Mouse (Mus musculus): ENCODE measurements at regions not wholly inside any gene's neighbourhood (a gene's known extent, or its start where the extent isn't known, plus 50 kb on each side); places are given as distances from the start of the nearest gene placed in this dataset.
A peak's percentile ranks its signal among the peaks of the same experiment; 100 is the strongest.

DNA sequence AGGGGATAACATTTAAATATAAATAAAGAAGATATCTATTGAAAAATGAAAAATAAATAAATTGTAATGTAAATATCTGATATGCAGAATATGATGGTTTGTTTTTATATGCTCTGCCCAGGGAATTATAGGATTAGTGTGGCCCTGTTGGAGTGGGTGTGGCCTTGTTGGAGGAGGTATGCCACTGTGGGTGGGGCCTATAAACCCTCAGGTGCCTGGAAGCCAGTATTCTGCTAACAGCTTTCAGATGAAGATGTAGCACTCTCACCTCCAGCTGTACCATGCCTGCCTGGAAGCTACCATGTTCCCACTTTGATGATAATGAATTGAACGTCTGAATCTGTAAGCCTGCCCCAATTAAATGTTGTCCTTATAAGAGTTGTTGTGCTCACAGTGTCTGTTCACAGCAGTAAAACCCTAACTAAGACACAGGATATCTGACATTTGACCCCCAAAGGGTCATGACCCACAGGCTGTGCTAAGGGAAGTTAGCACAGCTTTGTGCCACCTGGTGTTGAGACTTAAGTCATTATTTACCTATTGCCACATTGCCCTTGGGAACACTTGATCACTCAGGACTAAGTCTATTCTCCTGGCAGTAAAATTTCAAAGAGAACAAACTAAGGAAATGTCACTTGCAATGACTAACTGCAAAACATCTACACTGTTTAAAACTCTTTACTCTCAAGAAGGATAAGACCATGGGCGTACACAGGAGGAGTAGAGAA lies 270.4 kb downstream of the Plk2 start:
- DNase-seq (ENCODE audit: extremely low read depth, low read depth, low spot score) = no peak

GRCm38 (mm10) chr13:110667276-110667956 lies 272.6 kb downstream of the Plk2 start:
- DNase-seq (ENCODE audit: extremely low read depth, low read depth, low spot score) = no peak

GRCm38 (mm10) chr13:110673536-110673935 lies 278.7 kb downstream of the Plk2 start:
- DNase-seq (ENCODE audit: extremely low read depth, low read depth, low spot score) = no peak

GRCm38 (mm10) chr13:110683259-110684041 lies 288.6 kb downstream of the Plk2 start:
- no peak for DNase-seq (ENCODE audit: extremely low read depth, low read depth, low spot score)

GRCm38 (mm10) chr13:110688796-110689195 lies 293.9 kb downstream of the Plk2 start:
- DNase-seq (ENCODE audit: extremely low read depth, low read depth, low spot score) = no peak

DNA sequence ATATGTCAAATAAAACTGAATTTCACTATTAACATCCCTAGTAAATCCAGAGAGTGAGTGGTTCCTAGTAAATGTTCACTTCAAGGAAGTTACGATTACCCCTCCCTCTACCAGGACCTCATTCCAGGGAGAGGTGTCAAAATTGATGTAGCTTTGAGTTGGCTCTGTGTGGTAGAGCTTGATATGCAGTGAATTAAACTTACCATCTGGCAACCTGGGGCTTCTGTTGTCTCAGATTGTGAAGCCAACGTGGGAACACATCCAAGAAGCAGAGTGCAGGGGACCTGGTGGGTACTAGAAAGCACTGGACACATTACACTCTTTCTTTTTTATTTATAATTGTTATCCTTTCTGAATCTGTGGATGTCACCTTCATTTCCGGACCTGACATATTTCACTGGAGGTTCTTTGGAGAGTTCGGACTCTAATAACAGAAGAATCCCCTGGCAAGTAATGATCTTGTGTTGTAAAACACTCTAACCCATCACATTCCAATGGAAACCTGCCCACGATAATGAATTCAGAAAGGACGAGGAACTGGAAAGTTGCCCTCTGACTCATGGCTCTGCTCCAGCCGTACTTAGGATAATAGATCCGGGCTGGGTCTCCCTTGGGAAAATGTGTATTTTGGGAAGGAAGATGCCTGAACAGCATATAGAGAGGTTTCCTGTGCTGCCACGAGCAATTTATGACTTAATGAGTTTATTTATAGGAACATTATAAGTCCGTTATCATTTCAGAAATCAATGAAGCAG lies 295.8 kb downstream of the Plk2 start:
- DNase-seq (ENCODE audit: extremely low read depth, low read depth, low spot score) = no peak

- no peak for DNase-seq (ENCODE audit: extremely low read depth, low read depth, low spot score)
Measured at GRCm38 (mm10) chr13:110692696-110693095, 297.9 kb downstream of the Plk2 start.

DNA sequence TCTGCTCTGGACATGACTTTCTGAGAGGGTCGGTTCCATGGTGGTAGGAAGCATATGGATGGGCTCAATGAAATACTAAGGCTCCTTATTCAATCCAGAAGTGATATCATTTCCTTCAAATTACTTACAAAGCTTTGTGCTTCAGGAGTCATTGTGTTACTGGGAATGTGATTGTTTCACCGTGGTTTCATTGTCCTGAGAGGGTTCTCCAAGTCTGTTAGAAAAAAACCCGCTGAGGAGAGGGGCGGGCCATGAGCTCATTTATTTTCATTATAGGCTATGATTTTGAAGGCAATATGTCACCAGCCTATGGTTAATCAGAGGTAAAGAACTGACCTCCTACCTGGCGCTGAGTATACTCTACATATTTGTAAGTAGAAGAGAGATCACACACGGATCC lies 300.0 kb downstream of the Plk2 start:
- DNase-seq (ENCODE audit: extremely low read depth, low read depth, low spot score) = no peak

DNA sequence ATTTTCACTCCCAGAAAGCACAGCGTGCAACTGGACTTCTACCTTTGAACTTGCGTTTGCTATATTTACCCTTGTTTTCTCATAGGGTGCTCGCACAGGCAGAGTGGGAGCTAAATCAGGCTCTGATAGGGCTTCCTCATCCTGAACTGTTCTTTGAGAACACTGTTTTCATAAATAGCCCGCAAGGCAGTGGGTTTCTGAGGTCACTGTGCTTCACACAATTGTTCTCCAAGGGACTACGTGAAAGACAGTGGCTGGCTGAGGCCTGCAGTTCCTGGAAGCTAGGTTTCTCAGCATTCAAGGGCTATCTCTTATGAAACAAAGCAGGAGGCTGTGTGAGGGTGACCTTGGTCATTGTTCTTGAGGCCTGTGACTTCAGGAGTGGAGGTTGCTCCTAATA lies 301.7 kb downstream of the Plk2 start:
- no peak for DNase-seq (ENCODE audit: extremely low read depth, low read depth, low spot score)

GRCm38 (mm10) chr13:110704261-110704660 lies 309.4 kb downstream of the Plk2 start:
- DNase-seq (ENCODE audit: extremely low read depth, low read depth, low spot score) = no peak

GRCm38 (mm10) chr13:110710847-110711246 lies 316.0 kb downstream of the Plk2 start:
- DNase-seq (ENCODE audit: extremely low read depth, low read depth, low spot score) = no peak

DNA sequence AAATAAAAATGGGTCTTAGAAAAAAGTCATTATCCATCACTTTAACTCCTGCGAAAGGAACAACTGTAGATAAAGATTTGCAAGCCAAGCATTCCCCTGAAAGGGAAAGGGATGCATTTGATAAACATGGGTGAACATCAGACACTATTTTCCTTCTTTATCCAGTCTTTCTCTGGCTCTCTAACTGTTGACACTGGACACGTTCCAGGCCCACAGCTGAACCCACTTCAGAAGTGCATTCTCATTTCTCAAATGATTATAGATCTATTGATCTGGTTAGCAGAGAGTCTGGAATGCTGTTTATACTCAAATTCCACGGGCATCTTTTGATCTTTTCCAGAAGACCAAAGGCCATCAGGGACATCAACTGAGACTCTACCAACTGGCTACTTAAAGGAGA lies 317.7 kb downstream of the Plk2 start:
- DNase-seq (ENCODE audit: extremely low read depth, low read depth, low spot score) = no peak

DNA sequence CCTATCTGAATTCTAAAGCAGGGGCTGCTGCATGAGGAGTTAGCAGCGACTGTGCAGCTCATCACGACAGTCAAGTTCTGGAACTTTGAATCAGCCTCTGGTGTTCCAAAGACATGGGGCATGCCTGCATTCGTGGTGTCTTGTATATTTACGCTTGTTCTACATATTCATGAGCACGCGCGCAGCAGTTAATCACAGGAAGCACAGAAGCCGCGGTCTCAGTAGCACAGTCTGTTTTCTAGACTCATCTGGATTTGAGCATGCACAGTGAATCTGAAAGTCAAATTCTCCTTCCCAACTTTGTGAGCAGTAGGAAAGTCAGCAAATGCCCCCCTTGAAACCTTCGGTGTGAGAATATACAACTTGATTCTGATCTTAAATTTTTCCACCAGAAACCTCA lies 327.3 kb downstream of the Plk2 start:
- no peak for DNase-seq (ENCODE audit: extremely low read depth, low read depth, low spot score)

GRCm38 (mm10) chr13:110722752-110723151 lies 327.9 kb downstream of the Plk2 start:
- DNase-seq (ENCODE audit: extremely low read depth, low read depth, low spot score) = no peak

DNA sequence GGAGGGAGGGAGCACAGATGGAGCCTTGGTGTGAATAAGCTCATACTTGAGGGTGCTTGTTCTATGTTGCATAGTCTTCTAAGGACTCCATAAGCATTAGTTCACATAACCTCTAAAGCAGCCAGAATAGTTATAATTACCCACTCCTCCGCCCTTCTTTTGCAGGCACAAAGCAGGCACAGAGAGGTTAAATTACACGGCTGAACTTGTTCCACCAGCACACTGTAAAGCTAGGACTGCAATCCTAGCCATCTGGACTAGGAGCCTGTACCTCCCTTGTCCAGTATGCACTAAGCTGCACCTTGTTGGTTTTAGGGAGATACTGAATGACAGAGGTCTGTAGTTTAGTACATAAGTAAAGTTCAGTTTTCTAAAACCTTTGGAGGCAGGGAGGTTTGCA lies 330.0 kb downstream of the Plk2 start:
- no peak for DNase-seq (ENCODE audit: extremely low read depth, low read depth, low spot score)

DNA sequence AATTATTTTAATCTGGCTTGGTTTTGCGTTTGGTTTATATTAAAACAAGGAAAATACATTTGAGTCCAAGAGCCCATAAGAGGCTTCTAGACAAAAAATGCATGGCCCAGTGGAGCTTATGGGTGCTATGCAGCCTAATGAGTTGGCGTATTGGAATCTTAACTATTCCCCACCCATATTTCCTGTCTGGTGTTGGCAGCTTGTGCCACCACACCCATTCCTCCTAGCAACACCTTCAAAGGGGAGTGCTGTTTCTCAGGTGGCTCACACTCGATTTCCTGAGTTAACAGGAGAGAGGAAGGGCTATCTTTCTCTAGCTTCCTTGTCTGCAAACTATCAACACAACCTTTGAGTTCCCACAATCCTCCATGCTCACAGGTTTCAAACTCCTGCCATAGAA lies 331.0 kb downstream of the Plk2 start:
- DNase-seq (ENCODE audit: extremely low read depth, low read depth, low spot score) = no peak

- DNase-seq (ENCODE audit: extremely low read depth, low read depth, low spot score) = peak; percentile 33
Measured at GRCm38 (mm10) chr13:110735511-110735910, 340.7 kb downstream of the Plk2 start.

DNA sequence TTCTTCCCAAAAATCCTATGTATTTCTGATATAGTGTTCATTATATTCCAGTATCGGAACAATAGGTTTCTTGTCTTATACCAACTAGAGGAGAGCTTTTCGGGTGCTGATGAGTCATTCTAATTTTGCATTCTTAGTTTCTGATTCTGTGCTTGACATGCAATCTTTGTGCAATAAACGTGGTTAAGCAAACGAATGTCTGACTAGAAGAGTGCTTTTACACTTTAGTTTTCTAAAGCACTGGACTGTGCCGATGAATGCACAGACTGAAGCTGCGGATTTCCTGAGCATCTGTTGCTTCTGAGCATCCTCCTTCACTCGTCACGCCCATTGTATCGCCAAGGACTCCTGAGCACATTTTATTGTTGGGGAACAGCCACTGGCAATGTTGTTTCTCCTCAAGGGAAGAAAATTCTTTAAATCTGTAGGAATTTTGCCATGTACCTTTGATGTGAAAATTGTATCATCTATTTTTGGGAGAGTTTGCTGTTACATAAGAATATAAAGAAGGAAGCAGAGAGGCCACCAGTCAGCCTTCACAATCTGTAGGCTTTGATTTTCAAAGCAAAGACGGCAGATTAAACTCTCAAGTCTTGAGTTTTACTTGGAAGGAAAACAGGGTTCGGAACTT lies 346.8 kb downstream of the Plk2 start:
- DNase-seq (ENCODE audit: extremely low read depth, low read depth, low spot score) = no peak

DNA sequence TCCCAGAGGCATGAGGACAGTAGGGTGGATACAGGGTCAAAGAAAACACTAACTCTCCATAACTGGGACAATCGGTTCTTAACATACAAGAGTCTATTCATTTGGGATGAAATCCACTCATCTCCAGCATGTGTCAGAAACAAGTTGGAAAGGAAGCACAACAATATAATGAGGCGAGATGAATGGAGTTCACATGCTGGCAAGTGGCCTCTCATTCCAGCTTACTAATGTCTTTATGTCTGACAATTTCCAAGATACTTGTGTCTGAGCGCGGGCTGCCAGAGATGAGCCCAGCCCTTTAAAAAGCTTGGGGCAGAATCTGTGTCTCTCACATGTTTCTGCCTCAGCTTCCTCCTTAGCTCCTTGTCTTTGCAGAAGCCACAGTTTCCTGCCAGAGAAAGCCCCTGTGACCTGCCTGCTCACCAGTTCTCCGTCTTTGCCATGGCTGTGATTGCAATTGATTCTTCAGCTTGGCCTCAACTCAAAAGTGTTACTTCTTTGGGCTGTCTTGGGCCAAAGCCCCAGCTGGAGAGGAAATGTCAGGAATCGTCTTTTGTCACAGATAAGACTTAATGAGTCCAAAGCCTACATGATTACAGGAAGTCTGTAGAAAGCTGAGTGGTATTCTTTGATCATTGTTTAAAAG lies 352.5 kb downstream of the Plk2 start:
- no peak for DNase-seq (ENCODE audit: extremely low read depth, low read depth, low spot score)

DNA sequence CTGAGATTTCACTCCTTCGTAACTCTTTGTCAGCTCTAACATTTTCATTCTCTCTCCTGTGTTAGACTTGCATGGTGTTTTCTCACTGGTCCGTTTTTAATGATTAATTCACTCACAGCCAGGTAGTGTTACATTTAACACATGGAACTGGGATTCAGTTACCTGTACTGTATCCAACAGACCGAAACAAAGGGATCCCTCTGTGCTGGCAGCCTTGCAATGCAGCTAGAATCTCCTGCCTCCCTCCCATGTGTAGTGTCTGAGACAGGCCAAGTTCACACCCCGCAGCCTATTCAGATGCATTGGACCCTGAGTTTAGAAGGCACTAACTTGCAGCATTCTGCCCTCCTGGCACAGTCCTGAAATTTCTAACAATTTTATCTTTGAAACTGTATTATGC lies 357.9 kb downstream of the Plk2 start:
- DNase-seq (ENCODE audit: extremely low read depth, low read depth, low spot score) = no peak

All from fat pad, adult 2 months (tissue).